Mouse (Mus musculus) left cerebral cortex, postnatal 10 days (tissue): ENCODE results near the gene Kank2. TPM values are rescaled to one million over a fixed set of nuclear protein-coding genes. Genes with fewer than 3 reads are reported as not detected.
"Not testable (repeated sequence)": the region's sequence is repeated elsewhere in the genome, so short reads cannot be mapped to it uniquely, and the experiment has no call there.

Experiments used
- DNase-seq, 2 experiments: peaks; one replicate each; pipeline ENCODE4 v3.0.0; 2021 to 2022; ENCODE audit warnings: low spot score in 2 of 2, mixed read lengths in 1 of 2; ENCODE audit errors: extremely low spot score in 1 of 2
- intact Hi-C: fragments of 180-260 bp; cut with DNase I; formaldehyde crosslinking; loops from one replicate; pipeline ENCODE4 v1.15.1; 2025
- total RNA-seq, 2 experiments: library from RNA; stranded (reverse); gene quantifications; 2 replicates each; pipeline ENCODE4 v1.2.3; 2021

Kank2 gene
- total RNA-seq, 2 experiments from 2014 or later: 6.7 to 7.7 TPM

- peak in 1 of 2 experiments; percentile 72 for DNase-seq
- intact Hi-C loops: no loop called here
Measured at GRCm38 (mm10) chr9:21791861-21792260, 6.7 kb downstream of the Kank2 start.

GRCm38 (mm10) chr9:21788234-21788633, 10.3 kb downstream of the Kank2 start:
- intact Hi-C loops: no loop called here
- no peak for DNase-seq

- intact Hi-C loops: no loop called here
- DNase-seq: no peak
Measured at GRCm38 (mm10) chr9:21787654-21788053, 10.9 kb downstream of the Kank2 start.

- DNase-seq: peak in 1 of 2 experiments; percentile 81
- intact Hi-C loops: no loop called here
Measured at GRCm38 (mm10) chr9:21786906-21787305, 11.6 kb downstream of the Kank2 start.

GRCm38 (mm10) chr9:21786309-21786708, 12.2 kb downstream of the Kank2 start:
- DNase-seq, intact Hi-C loops: not testable (repeated sequence)

- intact Hi-C loops: no loop called here
- DNase-seq: no peak
Measured at GRCm38 (mm10) chr9:21784517-21785307, 13.8 kb downstream of the Kank2 start.

- DNase-seq: no peak
- intact Hi-C loops: no loop called here
Measured at GRCm38 (mm10) chr9:21781657-21782468, 16.7 kb downstream of the Kank2 start.

GRCm38 (mm10) chr9:21777726-21778125, 20.8 kb downstream of the Kank2 start:
- intact Hi-C loops: no loop called here
- no peak for DNase-seq

GRCm38 (mm10) chr9:21774353-21774752, 24.2 kb downstream of the Kank2 start:
- no peak for DNase-seq
- intact Hi-C loops: no loop called here

- intact Hi-C loops, DNase-seq: not testable (repeated sequence)
Measured at GRCm38 (mm10) chr9:21773396-21773795, 25.1 kb downstream of the Kank2 start.

- intact Hi-C loops: no loop called here
- DNase-seq: peak in 1 of 2 experiments; percentile 61
Measured at GRCm38 (mm10) chr9:21769558-21770183, 28.9 kb downstream of the Kank2 start.

- no peak for DNase-seq
- intact Hi-C loops: no loop called here
Measured at GRCm38 (mm10) chr9:21768511-21769411, 29.8 kb downstream of the Kank2 start.

GRCm38 (mm10) chr9:21767896-21768295, 30.6 kb downstream of the Kank2 start:
- DNase-seq: peak in 1 of 2 experiments; percentile 57
- intact Hi-C loops: no loop called here

- intact Hi-C loops: no loop called here
Measured at GRCm38 (mm10) chr9:21764084-21764999, 34.2 kb downstream of the Kank2 start.

GRCm38 (mm10) chr9:21762135-21762534, 36.4 kb downstream of the Kank2 start:
- DNase-seq: no peak
- intact Hi-C loops: no loop called here

More at GRCm38 (mm10) chr9:21764084-21764999, 34.2 kb downstream of the Kank2 start:
- DNase-seq: no peak

- peak; percentile 95 for DNase-seq
- intact Hi-C loops: no loop called here
Measured at GRCm38 (mm10) chr9:21760155-21761088, 38.1 kb downstream of the Kank2 start, which contains the start of gene Spc24. Gene Spc24 (minus strand): TSS chr9:21760303.
